Comparison of ENCODE assay signal across 9 mouse cellular contexts in genomic region chr4:62607345-62607744, GRCm38 (mm10). TPM values are rescaled to one million over a fixed set of nuclear protein-coding genes. Genes with fewer than 3 reads are reported as not detected.
DNase-seq lines count a peak whose midpoint lies in the region; ATAC-seq lines count a peak whose summit lies in the region.
"Had no signal": no experiment of that assay in that cellular context is flagged by ENCODE, and none has a peak within 500 bp of the region (broad histone marks: within the 10 kb centered on the region; RNA-seq: fewer than 3 reads in every experiment).

No protein-coding gene starts in this region.

- H3K9ac ChIP-seq in kidney, embryonic 14.5 days (ENCODE audit: low read depth, low read length) = no peak overlapping the region
- no peak overlapping the region for H3K9ac ChIP-seq in forebrain, embryonic 13.5 days
- no peak overlapping the region for H3K9ac ChIP-seq in limb, embryonic 15.5 days

- peaks cover 13% of the 10 kb centered on the region; the same call in 1 of the 2 replicates for H3K4me1 ChIP-seq in kidney, embryonic 14.5 days (ENCODE audit: control insufficient read depth, insufficient read depth, low read length)
- H3K4me1 ChIP-seq in forebrain, embryonic 13.5 days = peaks cover 60% of the 10 kb centered on the region
- H3K4me1 ChIP-seq in limb, embryonic 15.5 days = peaks cover 40% of the 10 kb centered on the region

- no peaks in the 10 kb centered on the region for H3K9me3 ChIP-seq in kidney, embryonic 14.5 days (ENCODE audit: control insufficient read depth, low read length)
- H3K9me3 ChIP-seq in forebrain, embryonic 13.5 days (replicated peaks) = no peaks in the 10 kb centered on the region
- H3K9me3 ChIP-seq in limb, embryonic 15.5 days = no peaks in the 10 kb centered on the region

- 30% methylated on average over 9 of the region's 9 CpGs for WGBS in kidney, embryonic 14.5 days
- 37% methylated on average over 9 of the region's 9 CpGs for WGBS in forebrain, embryonic 13.5 days
- 27% methylated on average over 9 of the region's 9 CpGs for WGBS in limb, embryonic 15.5 days

- H3K4me3 ChIP-seq in kidney, embryonic 14.5 days (ENCODE audit: low read length) = no peak overlapping the region
- no peak overlapping the region for H3K4me3 ChIP-seq in forebrain, embryonic 13.5 days
- no peak overlapping the region for H3K4me3 ChIP-seq in limb, embryonic 15.5 days

- no peaks in the 10 kb centered on the region for H3K27me3 ChIP-seq in kidney, embryonic 14.5 days (ENCODE audit: control insufficient read depth, insufficient read depth, low read length)
- 0 out of 2 replicates have a peak, but pooled peaks cover 5% of the 10 kb centered on the region for H3K27me3 ChIP-seq in forebrain, embryonic 13.5 days
- no peaks in the 10 kb centered on the region for H3K27me3 ChIP-seq in limb, embryonic 15.5 days

- no peak overlapping the region for H3K27ac ChIP-seq in kidney, embryonic 14.5 days (ENCODE audit: low read depth, low read length)
- 0 out of 2 replicates have a peak overlapping the region, but pooled peaks have one; percentile 35 for H3K27ac ChIP-seq in forebrain, embryonic 13.5 days
- 0 out of 2 replicates have a peak overlapping the region, but pooled peaks have one; percentile 38 for H3K27ac ChIP-seq in limb, embryonic 15.5 days

- H3K4me2 ChIP-seq in kidney, embryonic 14.5 days (replicated peaks; ENCODE audit: low read depth, low read length) = no peak overlapping the region
- H3K4me2 ChIP-seq in forebrain, embryonic 13.5 days = no peak overlapping the region
- H3K4me2 ChIP-seq in limb, embryonic 15.5 days = no peak overlapping the region

- H3K36me3 ChIP-seq in kidney, embryonic 14.5 days (ENCODE audit: control insufficient read depth, insufficient read depth, low read length) = no peaks in the 10 kb centered on the region
- H3K36me3 ChIP-seq in forebrain, embryonic 13.5 days (ENCODE audit: poor library complexity, severe bottlenecking) = peaks cover 4% of the 10 kb centered on the region
- H3K36me3 ChIP-seq in limb, embryonic 15.5 days = no peaks in the 10 kb centered on the region

- no peak for DNase-seq in kidney, adult 8-10 months
- DNase-seq in spleen, postnatal 10 days (ENCODE audit: low spot score in 2 of 2) = no peak
- DNase-seq in layer of hippocampus, adult 11-12 months (ENCODE audit: low spot score) = no peak
- no peak for DNase-seq in gastrocnemius, adult 18-20 months (ENCODE audit: low spot score)
- DNase-seq: thymus, postnatal 36 days had no signal

- peak; percentile 30; the same call in 1 of the 2 replicates for ATAC-seq in kidney, embryonic 14.5 days (ENCODE audit: low FRiP score, low TSS enrichment)
- peak; percentile 57 for ATAC-seq in common myeloid progenitor, adult 5-6 weeks (replicated peaks; ENCODE audit: low read depth, poor library complexity, severe bottlenecking)
- peak; percentile 28; the same call in 1 of the 2 replicates for ATAC-seq in forebrain, embryonic 13.5 days
- ATAC-seq in limb, embryonic 15.5 days (ENCODE audit: insufficient number of reproducible peaks, low FRiP score, low TSS enrichment, low read depth) = 0 out of 2 replicates have a peak, but pooled peaks have one; percentile 27

RNA-seq across cellular contexts. Expression of gene Rgs3, which starts 47.7 kb away (rescaled TPM):
- polyA plus RNA-seq in kidney, embryonic 14.5 days (2014; fragmentation: Nextera tagmentation; extraction: Ambion mirVana) = 42.0 and 45.7 TPM in 2 replicates
- 6.2 and 8.2 TPM in 2 replicates for total RNA-seq in common myeloid progenitor, adult 5-6 weeks (2017)
- 49.0 and 56.6 TPM in 2 replicates for polyA plus RNA-seq in forebrain, embryonic 13.5 days (2015; fragmentation: Nextera tagmentation; extraction: Ambion mirVana)
- 59.4 and 62.3 TPM in 2 replicates for polyA plus RNA-seq in limb, embryonic 15.5 days (2015; fragmentation: Nextera tagmentation; extraction: Ambion mirVana)
- 1 to 10 TPM; 7.4 to 9.3 TPM for total RNA-seq in gastrocnemius, adult 18-20 months (2021)
